Mouse (Mus musculus) kidney, embryonic 16.5 days (tissue): ENCODE measurements around the gene Gm16506. TPM values are rescaled to one million over a fixed set of nuclear protein-coding genes. Genes with fewer than 3 reads are reported as not detected.
"Not testable (repeated sequence)": the region's sequence is repeated elsewhere in the genome, so short reads cannot be mapped to it uniquely, and the experiment has no call there.

Source experiments
- ATAC-seq: fragments of 200-750 bp; cut with Nextera tagmentation; 2 replicates; pipeline ENCODE4 v1.8.0; 2017; ENCODE audit warnings: moderate TSS enrichment; ENCODE audit not compliant: low FRiP score, low TSS enrichment
- H3K27ac ChIP-seq: fragments of 300-500 bp; sonication (generic); 2 replicates; pipeline ENCODE4 v1.5.1; 2014; ENCODE audit warnings: low read length
- H3K27me3 ChIP-seq: fragments of 300-500 bp; sonication (generic); 2 replicates; pipeline ENCODE4 v1.6.1; 2014; ENCODE audit warnings: low read length, control low read depth, mixed read lengths; ENCODE audit not compliant: insufficient read depth
- H3K36me3 ChIP-seq: fragments of 300-500 bp; sonication (generic); 2 replicates; pipeline ENCODE4 v1.6.1; 2014; ENCODE audit warnings: low read length, control low read depth, mixed read lengths; ENCODE audit not compliant: insufficient read depth
- H3K4me1 ChIP-seq: fragments of 300-500 bp; sonication (generic); 2 replicates; pipeline ENCODE4 v1.6.1; 2014; ENCODE audit warnings: low read length, control low read depth, mixed read lengths; ENCODE audit not compliant: insufficient read depth
- H3K4me2 ChIP-seq: fragments of 300-500 bp; sonication (generic); replicated peaks from 2 replicates; pipeline ENCODE4 v1.6.1; 2014; ENCODE audit warnings: low read depth, low read length
- H3K4me3 ChIP-seq: fragments of 300-500 bp; sonication (generic); 2 replicates; pipeline ENCODE4 v1.5.1; 2014; ENCODE audit warnings: mild to moderate bottlenecking, low read length
- H3K9ac ChIP-seq: fragments of 300-500 bp; sonication (generic); replicated peaks from 2 replicates; pipeline ENCODE4 v1.6.1; 2014; ENCODE audit warnings: low read length
- H3K9me3 ChIP-seq: fragments of 300-500 bp; sonication (generic); 2 replicates; pipeline ENCODE4 v1.6.1; 2016; ENCODE audit warnings: low read length, control low read depth
- WGBS: fragments of 180-500 bp; shearing (Covaris S2); extraction: QIAGEN DNeasy Blood & Tissue Kit; methylation state at CpG from one replicate; pipeline ENCODE4 v1.1.7; 2014; 5-methylcytosine and 5-hydroxymethylcytosine counted together
- polyA plus RNA-seq: library from polyadenylated mRNA; unstranded; fragments of >200 nt; fragmentation: Nextera tagmentation; extraction: Ambion mirVana; gene quantifications from 2 replicates; pipeline ENCODE4 v1.2.1, GENCODE M21; 2015

Gene Gm16506
- not detected in 2 replicates for polyA plus RNA-seq

GRCm38 (mm10) chr14:43727385-43727784, at the start of gene Gm16506:
Gene Gm16506 (minus strand): TSS chr14:43727485.
- not testable (repeated sequence) for H3K27me3 ChIP-seq, ATAC-seq, H3K4me2 ChIP-seq, H3K9ac ChIP-seq, H3K27ac ChIP-seq, H3K4me1 ChIP-seq, H3K36me3 ChIP-seq, H3K9me3 ChIP-seq, H3K4me3 ChIP-seq
- WGBS: 89% methylated on average over 2 of the region's 3 CpGs

DNA sequence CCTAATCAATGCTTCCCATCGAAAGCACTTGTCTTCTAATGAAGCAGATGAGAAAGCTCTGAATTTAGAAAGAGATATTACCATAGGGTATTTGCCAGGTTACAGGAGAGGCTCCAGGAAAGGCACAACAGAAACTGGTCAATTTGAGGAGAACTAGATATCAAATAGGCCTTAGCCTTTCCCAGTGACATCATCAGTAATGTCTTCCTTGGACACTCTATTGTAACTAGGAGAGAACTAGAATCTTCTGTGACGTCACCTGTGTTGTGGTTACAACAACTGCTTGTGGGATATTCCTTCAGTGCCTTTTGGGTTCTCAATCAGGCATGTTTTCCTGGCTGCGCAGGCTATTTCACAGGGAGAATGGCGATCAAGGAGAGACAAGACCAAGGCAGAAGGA, 20.3 kb upstream of the Gm16506 start, which contains the start of gene Gm6526:
TSS of gene Gm6526 (plus strand) at position 301 of the 400 bp plus-strand sequence.
- not testable (repeated sequence) for H3K36me3 ChIP-seq, ATAC-seq, H3K27ac ChIP-seq, H3K4me2 ChIP-seq, H3K4me1 ChIP-seq, H3K9me3 ChIP-seq, H3K4me3 ChIP-seq, H3K27me3 ChIP-seq, H3K9ac ChIP-seq
- WGBS: 82% methylated on average over 4 of the region's 4 CpGs

- H3K36me3 ChIP-seq, H3K27ac ChIP-seq, ATAC-seq, H3K4me1 ChIP-seq, H3K9me3 ChIP-seq, H3K4me2 ChIP-seq, H3K27me3 ChIP-seq, H3K4me3 ChIP-seq, H3K9ac ChIP-seq: not testable (repeated sequence)
- 90% methylated on average over 4 of the region's 4 CpGs for WGBS
Observed at GRCm38 (mm10) chr14:43697621-43698020, 29.7 kb downstream of the Gm16506 start, which contains the start of gene Gm7324. Gene Gm7324 (plus strand): TSS chr14:43697828.

DNA sequence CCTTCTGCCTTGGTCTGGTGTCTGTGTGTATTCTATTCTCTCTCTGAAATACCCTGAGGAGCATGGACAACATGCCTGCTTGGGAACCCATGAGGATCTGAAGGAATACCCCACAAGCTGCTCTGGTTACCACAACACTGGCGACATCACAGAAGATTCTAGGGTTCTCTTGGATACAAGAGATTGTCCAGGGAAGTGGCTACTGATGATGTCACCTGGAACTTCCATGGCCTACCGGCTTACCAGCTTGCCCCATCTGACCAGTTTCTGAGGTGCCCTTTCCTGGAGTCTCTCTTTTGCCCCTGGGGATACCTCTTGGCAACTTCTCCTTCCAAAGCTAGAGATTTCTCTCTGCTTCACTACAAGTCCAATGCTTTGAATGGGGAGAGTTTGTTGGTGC, 50.2 kb downstream of the Gm16506 start, which contains the start of gene Gm8165:
TSS of gene Gm8165 (minus strand) at position 101 of the 400 bp plus-strand sequence.
- H3K4me1 ChIP-seq, H3K4me3 ChIP-seq, H3K4me2 ChIP-seq, H3K27ac ChIP-seq, H3K9me3 ChIP-seq, H3K9ac ChIP-seq, H3K36me3 ChIP-seq, ATAC-seq, H3K27me3 ChIP-seq: not testable (repeated sequence)
- no CpG with 5 or more reads among the region's 2 CpGs for WGBS

Other genes with a start within 250 kb of the Gm16506 start
- not detected in 2 replicates for gene Gm5799, start 183.9 kb downstream of the Gm16506 start, polyA plus RNA-seq
- not detected in 2 replicates for gene Gm17654, start 148.3 kb downstream of the Gm16506 start, polyA plus RNA-seq
- not detected in 2 replicates for gene Gm10375, start 119.5 kb downstream of the Gm16506 start, polyA plus RNA-seq
- not detected in 2 replicates for gene Gm8165, start 50.3 kb downstream of the Gm16506 start, polyA plus RNA-seq
- gene Gm7324, start 29.7 kb downstream of the Gm16506 start, polyA plus RNA-seq: 0.92 and 0.96 TPM in 2 replicates
- gene Gm6526, start 20.4 kb upstream of the Gm16506 start, polyA plus RNA-seq: not detected in 2 replicates
- gene Gm8180, start 57.3 kb upstream of the Gm16506 start, polyA plus RNA-seq: not detected in 2 replicates
- gene Ear1, start 148.0 kb upstream of the Gm16506 start, polyA plus RNA-seq: not detected in 2 replicates
- not detected in 2 replicates for gene Ear10, start 196.1 kb upstream of the Gm16506 start, polyA plus RNA-seq
- gene Gm8113, start 197.9 kb upstream of the Gm16506 start, polyA plus RNA-seq: 17.8 and 19.3 TPM in 2 replicates
- not detected in 2 replicates for gene Ang5, start 229.6 kb upstream of the Gm16506 start, polyA plus RNA-seq